Mouse (Mus musculus): ENCODE results near the gene Adrm1. TPM values are rescaled to one million over a fixed set of nuclear protein-coding genes. Genes with fewer than 3 reads are reported as not detected.

Gene Adrm1
- polyA plus RNA-seq, 1 experiment from 2014 or later: 170 TPM

- H3K4me1 ChIP-seq (replicated peaks; ENCODE audit: insufficient read depth, low read length): peaks cover 13% of the 10 kb centered on the region
- H3K27ac ChIP-seq: no peak overlapping the region
- H3K4me2 ChIP-seq (ENCODE audit: low read length): no peak overlapping the region
- DNase-seq (ENCODE audit: low spot score) (no peak), ATAC-seq (replicated peaks; ENCODE audit: low FRiP score, low read depth) (no peak)
- TF ChIP-seq CTCF (IDR thresholded peaks at IDR 0.05; ENCODE audit: low read depth): peak; percentile 51
- no peaks in the 10 kb centered on the region for H3K9me3 ChIP-seq (replicated peaks; ENCODE audit: low read length)
- no peak overlapping the region for H3K4me3 ChIP-seq (replicated peaks; ENCODE audit: low read depth, low read length)
- H3K27me3 ChIP-seq (ENCODE audit: insufficient read depth, low read length): no peaks in the 10 kb centered on the region
- H3K9ac ChIP-seq (ENCODE audit: low read depth, low read length): no peak overlapping the region
- no peaks in the 10 kb centered on the region for H3K36me3 ChIP-seq (ENCODE audit: insufficient read depth, low read length)
- WGBS: 94% methylated on average over 3 of the region's 3 CpGs
Observed at GRCm38 (mm10) chr2:180212255-180212654, 41.0 kb downstream of the Adrm1 start.

DNA sequence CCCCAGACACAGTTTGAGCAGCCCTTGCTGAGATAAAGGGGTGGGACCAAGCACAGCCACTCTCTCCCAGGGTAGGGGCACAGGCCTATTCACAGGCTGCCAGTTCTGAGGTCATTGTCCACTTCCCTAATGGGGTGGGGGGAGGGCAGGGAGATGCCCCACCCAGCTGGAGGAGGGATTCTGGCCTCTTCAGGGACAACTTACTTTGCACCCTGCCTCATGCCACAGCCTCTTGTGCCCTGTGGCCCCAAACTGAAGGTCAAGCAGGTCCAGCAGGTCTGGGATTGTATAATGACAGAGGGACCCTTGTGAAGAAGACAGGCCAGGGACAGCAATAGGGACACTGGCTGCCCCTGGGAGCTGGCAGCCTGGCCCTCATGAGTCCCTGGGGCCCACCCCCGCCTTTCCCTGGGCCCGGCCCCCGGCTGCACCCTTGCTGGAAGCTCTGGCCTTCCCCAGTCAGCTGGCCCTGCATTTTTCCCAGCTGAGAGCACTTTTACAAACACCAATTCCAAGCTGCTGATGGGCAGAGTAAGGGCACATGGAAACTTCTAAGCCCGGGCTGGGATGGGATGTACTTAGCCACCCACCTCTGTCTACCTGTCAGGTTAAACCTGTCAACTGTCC lies 43.2 kb downstream of the Adrm1 start:
- peak overlapping the region; percentile 79 for H3K27ac ChIP-seq
- no peak overlapping the region for H3K4me2 ChIP-seq (ENCODE audit: low read length)
- DNase-seq (ENCODE audit: low spot score): no peak
- peaks cover 34% of the 10 kb centered on the region for H3K4me1 ChIP-seq (replicated peaks; ENCODE audit: insufficient read depth, low read length)
- no peaks in the 10 kb centered on the region for H3K27me3 ChIP-seq (ENCODE audit: insufficient read depth, low read length)
- H3K4me3 ChIP-seq (replicated peaks; ENCODE audit: low read depth, low read length): no peak overlapping the region
- peak; percentile 74 for ATAC-seq (replicated peaks; ENCODE audit: low FRiP score, low read depth)
- H3K9ac ChIP-seq (ENCODE audit: low read depth, low read length): no peak overlapping the region
- H3K36me3 ChIP-seq (ENCODE audit: insufficient read depth, low read length): no peaks in the 10 kb centered on the region
- H3K9me3 ChIP-seq (replicated peaks; ENCODE audit: low read length): no peaks in the 10 kb centered on the region
- 62% methylated on average over 4 of the region's 4 CpGs for WGBS
- TF ChIP-seq CTCF (IDR thresholded peaks at IDR 0.05; ENCODE audit: low read depth): no peak

GRCm38 (mm10) chr2:180215011-180215461 lies 43.8 kb downstream of the Adrm1 start:
- no peak overlapping the region for H3K4me2 ChIP-seq (ENCODE audit: low read length)
- no peaks in the 10 kb centered on the region for H3K9me3 ChIP-seq (replicated peaks; ENCODE audit: low read length)
- no peaks in the 10 kb centered on the region for H3K36me3 ChIP-seq (ENCODE audit: insufficient read depth, low read length)
- no peak overlapping the region for H3K4me3 ChIP-seq (replicated peaks; ENCODE audit: low read depth, low read length)
- peaks cover 40% of the 10 kb centered on the region for H3K4me1 ChIP-seq (replicated peaks; ENCODE audit: insufficient read depth, low read length)
- ATAC-seq (replicated peaks; ENCODE audit: low FRiP score, low read depth): no peak
- H3K9ac ChIP-seq (ENCODE audit: low read depth, low read length): no peak overlapping the region
- 50% methylated on average over 8 of the region's 8 CpGs for WGBS
- no peaks in the 10 kb centered on the region for H3K27me3 ChIP-seq (ENCODE audit: insufficient read depth, low read length)
- no peak for DNase-seq (ENCODE audit: low spot score)
- H3K27ac ChIP-seq: peak overlapping the region; percentile 79
- TF ChIP-seq CTCF (IDR thresholded peaks at IDR 0.05; ENCODE audit: low read depth): no peak

DNA sequence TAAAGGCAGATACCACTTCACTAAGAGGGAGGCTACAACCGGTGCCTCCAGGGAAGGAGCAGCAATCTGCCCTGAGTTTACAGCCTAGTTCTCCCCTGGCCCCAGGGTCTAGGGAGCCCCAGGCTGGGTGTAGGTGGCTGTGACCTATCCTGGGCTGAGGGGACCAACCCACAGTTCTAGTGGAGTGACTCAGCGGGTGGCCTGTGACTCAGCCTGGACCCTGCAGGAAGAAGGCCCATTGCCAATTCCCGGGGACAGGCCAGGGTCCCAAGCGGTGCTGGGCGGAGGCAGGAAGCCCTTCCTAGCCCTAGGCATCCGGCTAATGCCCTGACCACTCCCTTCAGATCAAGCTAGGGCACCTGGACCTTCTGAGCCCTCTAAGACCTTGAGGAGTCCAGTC lies 44.7 kb downstream of the Adrm1 start:
- Histone ChIP-seq H3K4me1 (replicated peaks; ENCODE audit: insufficient read depth, low read length) (peaks cover 45% of the 10 kb centered on the region), H3K27me3 (ENCODE audit: insufficient read depth, low read length) (no peaks in the 10 kb centered on the region), H3K36me3 (ENCODE audit: insufficient read depth, low read length) (no peaks in the 10 kb centered on the region), H3K4me2 (ENCODE audit: low read length) (no peak overlapping the region), H3K9ac (ENCODE audit: low read depth, low read length) (no peak overlapping the region), H3K9me3 (replicated peaks; ENCODE audit: low read length) (no peaks in the 10 kb centered on the region), H3K27ac (peak overlapping the region; percentile 79), H3K4me3 (replicated peaks; ENCODE audit: low read depth, low read length) (no peak overlapping the region)
- TF ChIP-seq CTCF (IDR thresholded peaks at IDR 0.05; ENCODE audit: low read depth): no peak
- peak; percentile 41 for DNase-seq (ENCODE audit: low spot score)
- 44% methylated on average over 6 of the region's 6 CpGs for WGBS
- peak; percentile 9; the same call in 1 of the 2 replicates for ATAC-seq (replicated peaks; ENCODE audit: low FRiP score, low read depth)

DNA sequence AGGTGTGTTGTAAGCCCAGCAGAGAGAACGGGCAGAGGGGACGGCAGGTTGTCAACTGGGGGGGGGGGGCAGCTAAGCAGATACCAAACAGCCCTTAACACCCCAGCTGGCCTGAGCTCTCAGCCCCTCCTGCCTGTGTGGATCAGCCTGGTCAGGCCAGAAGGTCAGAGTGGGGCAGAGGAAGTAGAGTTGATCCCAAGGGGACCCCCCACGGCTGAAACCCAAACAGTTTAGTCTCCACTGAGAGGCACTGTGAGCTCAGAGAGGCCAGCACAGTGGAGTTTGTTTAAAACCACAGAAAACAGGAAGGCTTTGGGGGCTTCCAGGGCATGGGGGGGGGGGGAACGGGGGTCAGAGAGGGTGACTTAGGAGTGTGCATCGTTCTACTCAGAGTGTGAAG lies 45.6 kb downstream of the Adrm1 start:
- H3K9ac ChIP-seq (ENCODE audit: low read depth, low read length): no peak overlapping the region
- H3K27me3 ChIP-seq (ENCODE audit: insufficient read depth, low read length): no peaks in the 10 kb centered on the region
- H3K36me3 ChIP-seq (ENCODE audit: insufficient read depth, low read length): no peaks in the 10 kb centered on the region
- no peak for TF ChIP-seq CTCF (IDR thresholded peaks at IDR 0.05; ENCODE audit: low read depth)
- H3K4me2 ChIP-seq (ENCODE audit: low read length): no peak overlapping the region
- peak overlapping the region; percentile 87; the same call in 1 of the 2 replicates for H3K27ac ChIP-seq
- 45% methylated on average over 5 of the region's 5 CpGs for WGBS
- no peak overlapping the region for H3K4me3 ChIP-seq (replicated peaks; ENCODE audit: low read depth, low read length)
- H3K9me3 ChIP-seq (replicated peaks; ENCODE audit: low read length): no peaks in the 10 kb centered on the region
- DNase-seq (ENCODE audit: low spot score) (no peak), ATAC-seq (replicated peaks; ENCODE audit: low FRiP score, low read depth) (no peak)
- peaks cover 52% of the 10 kb centered on the region for H3K4me1 ChIP-seq (replicated peaks; ENCODE audit: insufficient read depth, low read length)

DNA sequence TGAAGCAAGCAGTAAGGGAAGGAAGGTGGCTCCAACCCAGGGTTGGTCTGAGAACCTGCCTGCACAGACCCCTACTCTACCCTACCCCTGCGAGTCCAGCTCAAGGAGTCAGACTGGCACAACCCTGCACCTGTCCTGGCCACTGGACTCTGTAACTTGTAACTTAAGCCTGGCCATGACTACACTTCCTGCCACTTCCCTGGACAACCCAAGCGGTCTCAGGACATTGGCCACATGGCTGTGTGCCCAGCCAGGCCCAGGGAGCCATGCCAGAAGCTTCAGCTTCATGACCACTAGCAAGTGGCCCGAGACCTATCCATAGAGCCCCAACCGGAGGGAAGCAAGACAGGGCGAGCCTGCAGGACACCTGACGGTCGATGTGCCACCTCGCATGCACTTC lies 46.3 kb downstream of the Adrm1 start:
- Histone ChIP-seq H3K9ac (ENCODE audit: low read depth, low read length) (no peak overlapping the region), H3K36me3 (ENCODE audit: insufficient read depth, low read length) (no peaks in the 10 kb centered on the region), H3K27ac (peak overlapping the region; percentile 87), H3K4me2 (ENCODE audit: low read length) (no peak overlapping the region), H3K9me3 (replicated peaks; ENCODE audit: low read length) (no peaks in the 10 kb centered on the region), H3K4me1 (replicated peaks; ENCODE audit: insufficient read depth, low read length) (peaks cover 58% of the 10 kb centered on the region), H3K4me3 (replicated peaks; ENCODE audit: low read depth, low read length) (no peak overlapping the region), H3K27me3 (ENCODE audit: insufficient read depth, low read length) (no peaks in the 10 kb centered on the region)
- ATAC-seq (replicated peaks; ENCODE audit: low FRiP score, low read depth) (peak; percentile 30; the same call in 1 of the 2 replicates), DNase-seq (ENCODE audit: low spot score) (no peak)
- WGBS: 78% methylated on average over 8 of the region's 8 CpGs
- TF ChIP-seq CTCF (IDR thresholded peaks at IDR 0.05; ENCODE audit: low read depth): no peak

GRCm38 (mm10) chr2:180218241-180218640 lies 47.0 kb downstream of the Adrm1 start:
- Histone ChIP-seq H3K36me3 (ENCODE audit: insufficient read depth, low read length) (no peaks in the 10 kb centered on the region), H3K9me3 (replicated peaks; ENCODE audit: low read length) (no peaks in the 10 kb centered on the region), H3K9ac (ENCODE audit: low read depth, low read length) (no peak overlapping the region), H3K27ac (peak overlapping the region; percentile 87), H3K4me3 (replicated peaks; ENCODE audit: low read depth, low read length) (no peak overlapping the region), H3K27me3 (ENCODE audit: insufficient read depth, low read length) (no peaks in the 10 kb centered on the region), H3K4me1 (replicated peaks; ENCODE audit: insufficient read depth, low read length) (peaks cover 58% of the 10 kb centered on the region), H3K4me2 (ENCODE audit: low read length) (no peak overlapping the region)
- WGBS: 75% methylated on average over 3 of the region's 3 CpGs
- no peak for TF ChIP-seq CTCF (IDR thresholded peaks at IDR 0.05; ENCODE audit: low read depth)
- DNase-seq (ENCODE audit: low spot score): no peak
- ATAC-seq (replicated peaks; ENCODE audit: low FRiP score, low read depth): no peak
